Mouse (Mus musculus) lung, adult 2 months (tissue): ENCODE measurements at regions not wholly inside any gene's neighbourhood (a gene's known extent, or its start where the extent isn't known, plus 50 kb on each side); places are given as distances from the start of the nearest gene placed in this dataset.

Experiments
- CTCF ChIP-seq: fragments of 200-500 bp; IDR thresholded peaks from 2 replicates; pipeline ENCODE4 v1.5.1; 2011; ENCODE audit warnings: mild to moderate bottlenecking, low read length, control low read depth; ENCODE audit not compliant: insufficient read depth
- POLR2A ChIP-seq: fragments of 200-500 bp; IDR thresholded peaks from 2 replicates; pipeline ENCODE4 v1.6.1; 2011; ENCODE audit warnings: low read depth, mild to moderate bottlenecking, control low read depth, low read length, borderline replicate concordance; ENCODE audit errors: extremely low read depth

DNA sequence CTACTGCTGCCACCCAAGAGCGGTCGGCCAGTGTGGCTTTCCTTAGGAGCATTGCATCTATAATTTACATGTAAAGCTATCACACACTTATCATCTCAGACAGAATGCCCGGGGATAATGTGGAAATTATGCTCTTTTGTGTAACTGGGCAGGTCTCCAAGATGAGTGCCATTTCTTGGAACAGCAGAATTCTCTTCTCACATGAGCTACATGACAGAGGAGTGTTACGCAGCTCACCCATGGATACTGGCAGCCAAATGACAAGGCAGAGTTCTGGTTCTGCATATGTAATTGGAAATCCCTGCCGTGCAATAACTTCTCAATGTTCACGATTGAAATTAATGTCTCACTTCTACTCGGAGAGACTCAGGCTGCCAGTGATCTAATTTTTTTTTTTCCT is 119.1 kb downstream of the Ube2e3 start:
- TF ChIP-seq CTCF (no peak), POLR2A (no peak)
